Mouse (Mus musculus) limb, embryonic 13.5 days (tissue): ENCODE measurements around the gene Sh2d4b. TPM values are rescaled to one million over a fixed set of nuclear protein-coding genes. Genes with fewer than 3 reads are reported as not detected.

Experiments used
- ATAC-seq: fragments of 200-750 bp; cut with Nextera tagmentation; 2 replicates; pipeline ENCODE4 v1.8.0; 2017; ENCODE audit warnings: low read depth, moderate number of reproducible peaks, moderate TSS enrichment; ENCODE audit not compliant: low FRiP score
- H3K27ac ChIP-seq: fragments of 300-500 bp; sonication (generic); 2 replicates; pipeline ENCODE4 v1.5.1; 2015; ENCODE audit warnings: inconsistent platforms, mild to moderate bottlenecking, moderate library complexity
- H3K27me3 ChIP-seq: fragments of 300-500 bp; sonication (generic); 2 replicates; pipeline ENCODE4 v1.6.1; 2015; ENCODE audit warnings: mild to moderate bottlenecking, inconsistent platforms
- H3K36me3 ChIP-seq: fragments of 300-500 bp; sonication (generic); 2 replicates; pipeline ENCODE4 v1.6.1; 2015; ENCODE audit warnings: inconsistent platforms, mild to moderate bottlenecking, moderate library complexity
- H3K4me1 ChIP-seq: fragments of 300-500 bp; sonication (generic); 2 replicates; pipeline ENCODE4 v1.6.1; 2015; ENCODE audit warnings: inconsistent platforms
- H3K4me2 ChIP-seq: fragments of 300-500 bp; sonication (generic); replicated peaks from 2 replicates; pipeline ENCODE4 v1.6.1; 2015; ENCODE audit warnings: inconsistent platforms, mild to moderate bottlenecking, moderate library complexity
- H3K4me3 ChIP-seq: fragments of 300-500 bp; sonication (generic); 2 replicates; pipeline ENCODE4 v1.5.1; 2015; ENCODE audit warnings: moderate library complexity, mild to moderate bottlenecking, inconsistent platforms
- H3K9ac ChIP-seq: fragments of 300-500 bp; sonication (generic); 2 replicates; pipeline ENCODE4 v1.6.1; 2015; ENCODE audit warnings: mild to moderate bottlenecking, inconsistent platforms
- H3K9me3 ChIP-seq: fragments of 300-500 bp; sonication (generic); 2 replicates; pipeline ENCODE4 v1.6.1; 2016; ENCODE audit warnings: inconsistent platforms
- WGBS: fragments of 180-500 bp; shearing (Covaris S2); methylation state at CpG from one replicate; pipeline ENCODE4 v1.1.7; 2015; 5-methylcytosine and 5-hydroxymethylcytosine counted together
- polyA plus RNA-seq: library from polyadenylated mRNA; unstranded; fragments of >200 nt; fragmentation: Nextera tagmentation; extraction: Ambion mirVana; gene quantifications from 2 replicates; pipeline ENCODE4 v1.2.1, GENCODE M21; 2015

The Sh2d4b gene
- polyA plus RNA-seq, 1 experiment from 2014 or later: 0.67 TPM

GRCm38 (mm10) chr14:40924378-40925113, 31.5 kb upstream of the Sh2d4b start:
- no peak overlapping the region for H3K4me2 ChIP-seq
- peaks cover 8% of the 10 kb centered on the region; the same call in 1 of the 2 replicates for H3K36me3 ChIP-seq
- no peaks in the 10 kb centered on the region for H3K9me3 ChIP-seq
- 30% methylated on average over 10 of the region's 10 CpGs for WGBS
- H3K27ac ChIP-seq: peak overlapping the region; percentile 39; the same call in 1 of the 2 replicates
- no peak overlapping the region for H3K4me3 ChIP-seq
- 0 out of 2 replicates have a peak, but pooled peaks have one; percentile 44 for ATAC-seq
- H3K9ac ChIP-seq: no peak overlapping the region
- peaks cover 30% of the 10 kb centered on the region for H3K4me1 ChIP-seq
- no peaks in the 10 kb centered on the region for H3K27me3 ChIP-seq

- H3K4me3 ChIP-seq: no peak overlapping the region
- H3K9ac ChIP-seq: no peak overlapping the region
- WGBS: 84% methylated on average over 1 of the region's 1 CpGs
- H3K9me3 ChIP-seq: no peaks in the 10 kb centered on the region
- peaks cover 8% of the 10 kb centered on the region for H3K4me1 ChIP-seq
- H3K4me2 ChIP-seq: no peak overlapping the region
- no peak for ATAC-seq
- no peaks in the 10 kb centered on the region for H3K27me3 ChIP-seq
- H3K27ac ChIP-seq: no peak overlapping the region
- H3K36me3 ChIP-seq: peaks cover 14% of the 10 kb centered on the region
Measured at GRCm38 (mm10) chr14:40921241-40921640, 28.2 kb upstream of the Sh2d4b start.

DNA sequence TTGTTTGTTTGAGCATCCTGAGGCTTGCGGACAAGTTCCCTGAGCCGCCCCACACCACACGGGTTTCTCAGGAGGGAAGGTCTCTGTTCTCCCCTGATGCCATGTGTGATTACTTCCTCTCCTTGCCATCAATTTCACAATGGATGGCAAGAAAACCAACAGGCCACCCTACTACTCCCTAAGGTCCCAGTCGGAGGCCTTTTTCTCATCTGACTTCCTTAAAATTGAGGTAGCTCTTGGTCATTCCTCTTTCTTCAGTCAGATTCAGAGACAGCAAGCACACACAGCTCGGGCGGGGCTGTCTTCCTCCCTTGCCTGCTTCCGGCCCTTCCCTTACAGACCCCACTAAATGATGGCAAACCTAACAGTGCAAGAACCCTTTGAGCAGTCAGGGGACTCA, 26.5 kb upstream of the Sh2d4b start:
- Histone ChIP-seq H3K27me3 (no peaks in the 10 kb centered on the region), H3K4me3 (no peak overlapping the region), H3K4me2 (no peak overlapping the region), H3K4me1 (peaks cover 4% of the 10 kb centered on the region), H3K9me3 (no peaks in the 10 kb centered on the region), H3K36me3 (peaks cover 30% of the 10 kb centered on the region), H3K9ac (no peak overlapping the region), H3K27ac (no peak overlapping the region)
- no peak for ATAC-seq
- WGBS: 81% methylated on average over 7 of the region's 7 CpGs

DNA sequence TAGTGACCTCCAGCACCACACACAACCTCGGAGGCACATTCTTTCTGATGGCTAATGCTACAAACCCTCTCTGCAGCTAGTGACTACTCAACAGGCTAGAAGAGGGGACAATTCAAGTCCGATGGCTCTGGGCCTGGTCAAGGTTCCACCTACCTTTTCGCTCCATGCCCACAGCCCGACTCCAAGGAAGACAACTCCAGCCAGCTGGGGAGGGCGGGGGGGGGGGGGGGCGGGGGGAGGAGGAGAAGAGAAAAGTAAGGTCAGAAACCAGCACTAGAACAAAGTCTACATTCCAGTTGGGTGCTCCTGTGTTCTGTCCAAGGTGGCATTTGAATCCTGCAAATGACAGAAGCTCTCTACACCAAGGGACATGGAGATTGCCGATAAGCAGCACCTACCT, 25.4 kb upstream of the Sh2d4b start:
- Histone ChIP-seq H3K27ac (no peak overlapping the region), H3K4me3 (no peak overlapping the region), H3K36me3 (peaks cover 40% of the 10 kb centered on the region), H3K9ac (no peak overlapping the region), H3K27me3 (no peaks in the 10 kb centered on the region), H3K9me3 (no peaks in the 10 kb centered on the region), H3K4me2 (no peak overlapping the region), H3K4me1 (no peaks in the 10 kb centered on the region)
- WGBS: 83% methylated on average over 5 of the region's 7 CpGs
- ATAC-seq: no peak

GRCm38 (mm10) chr14:40917632-40918031, 24.6 kb upstream of the Sh2d4b start:
- no peak overlapping the region for H3K9ac ChIP-seq
- no peaks in the 10 kb centered on the region for H3K9me3 ChIP-seq
- no peak overlapping the region for H3K27ac ChIP-seq
- H3K36me3 ChIP-seq: peaks cover 46% of the 10 kb centered on the region
- peak; percentile 41; the same call in 1 of the 2 replicates for ATAC-seq
- 3% methylated on average over 1 of the region's 1 CpGs for WGBS
- no peaks in the 10 kb centered on the region for H3K4me1 ChIP-seq
- H3K4me3 ChIP-seq: no peak overlapping the region
- no peaks in the 10 kb centered on the region for H3K27me3 ChIP-seq
- no peak overlapping the region for H3K4me2 ChIP-seq

GRCm38 (mm10) chr14:40916667-40917066, 23.6 kb upstream of the Sh2d4b start:
- no peak for ATAC-seq
- Histone ChIP-seq H3K4me3 (no peak overlapping the region), H3K4me1 (no peaks in the 10 kb centered on the region; the same call in 1 of the 2 replicates), H3K4me2 (no peak overlapping the region), H3K27me3 (no peaks in the 10 kb centered on the region), H3K36me3 (peaks cover 49% of the 10 kb centered on the region), H3K9me3 (no peaks in the 10 kb centered on the region), H3K9ac (no peak overlapping the region), H3K27ac (no peak overlapping the region)
- 90% methylated on average over 15 of the region's 15 CpGs for WGBS

DNA sequence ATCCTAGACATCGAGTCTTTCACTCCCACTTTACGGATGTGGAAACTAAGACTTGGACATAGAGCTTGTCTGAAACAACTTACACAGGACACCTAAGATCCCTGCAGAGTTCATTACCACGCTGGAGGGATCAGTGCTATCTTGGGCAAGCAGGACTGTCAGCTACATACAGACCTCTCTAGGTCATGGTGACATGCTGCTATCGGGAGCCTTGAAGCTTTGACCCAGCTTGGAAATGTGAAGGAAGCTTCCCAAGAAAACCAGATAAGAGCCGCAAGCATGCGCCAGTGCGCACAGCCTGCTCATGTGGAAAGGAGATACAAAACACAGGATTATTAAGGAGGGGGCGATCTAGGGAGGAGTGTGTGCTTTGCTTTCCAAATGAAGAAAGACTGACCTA, 22.8 kb upstream of the Sh2d4b start:
- Histone ChIP-seq H3K27ac (no peak overlapping the region), H3K4me1 (no peaks in the 10 kb centered on the region; the same call in 1 of the 2 replicates), H3K4me3 (no peak overlapping the region), H3K4me2 (no peak overlapping the region), H3K9ac (no peak overlapping the region), H3K36me3 (peaks cover 55% of the 10 kb centered on the region), H3K27me3 (no peaks in the 10 kb centered on the region), H3K9me3 (no peaks in the 10 kb centered on the region)
- WGBS: 93% methylated on average over 8 of the region's 8 CpGs
- ATAC-seq: no peak

GRCm38 (mm10) chr14:40914701-40915100, 21.6 kb upstream of the Sh2d4b start:
- Histone ChIP-seq H3K27me3 (no peaks in the 10 kb centered on the region), H3K4me2 (no peak overlapping the region), H3K36me3 (peaks cover 64% of the 10 kb centered on the region), H3K27ac (no peak overlapping the region), H3K9me3 (no peaks in the 10 kb centered on the region), H3K4me1 (no peaks in the 10 kb centered on the region; the same call in 1 of the 2 replicates), H3K4me3 (no peak overlapping the region), H3K9ac (no peak overlapping the region)
- WGBS: 69% methylated on average over 3 of the region's 3 CpGs
- no peak for ATAC-seq

DNA sequence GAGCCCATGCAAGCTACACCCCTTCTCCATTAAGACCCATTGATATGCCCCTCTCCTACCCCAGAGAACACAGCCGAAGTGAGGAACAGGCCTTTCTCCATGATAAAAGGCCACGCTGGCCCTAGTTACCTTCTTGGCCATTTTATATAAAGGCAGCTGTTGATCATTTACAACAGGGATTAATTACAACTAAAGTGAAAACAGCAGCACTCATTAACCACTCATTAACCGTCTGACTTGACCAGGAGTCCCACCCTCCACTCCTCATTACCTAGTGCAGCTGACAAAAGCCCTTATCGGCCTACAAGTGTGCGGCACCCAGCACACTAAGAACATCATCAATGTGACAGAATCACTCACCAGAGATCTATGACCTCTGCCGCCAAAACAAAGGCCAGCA, 20.6 kb upstream of the Sh2d4b start:
- no peaks in the 10 kb centered on the region for H3K9me3 ChIP-seq
- peaks cover 74% of the 10 kb centered on the region for H3K36me3 ChIP-seq
- no peaks in the 10 kb centered on the region for H3K27me3 ChIP-seq
- 43% methylated on average over 6 of the region's 6 CpGs for WGBS
- H3K4me1 ChIP-seq: no peaks in the 10 kb centered on the region; the same call in 1 of the 2 replicates
- no peak overlapping the region for H3K4me2 ChIP-seq
- ATAC-seq: no peak
- H3K9ac ChIP-seq: no peak overlapping the region
- H3K4me3 ChIP-seq: no peak overlapping the region
- no peak overlapping the region for H3K27ac ChIP-seq

DNA sequence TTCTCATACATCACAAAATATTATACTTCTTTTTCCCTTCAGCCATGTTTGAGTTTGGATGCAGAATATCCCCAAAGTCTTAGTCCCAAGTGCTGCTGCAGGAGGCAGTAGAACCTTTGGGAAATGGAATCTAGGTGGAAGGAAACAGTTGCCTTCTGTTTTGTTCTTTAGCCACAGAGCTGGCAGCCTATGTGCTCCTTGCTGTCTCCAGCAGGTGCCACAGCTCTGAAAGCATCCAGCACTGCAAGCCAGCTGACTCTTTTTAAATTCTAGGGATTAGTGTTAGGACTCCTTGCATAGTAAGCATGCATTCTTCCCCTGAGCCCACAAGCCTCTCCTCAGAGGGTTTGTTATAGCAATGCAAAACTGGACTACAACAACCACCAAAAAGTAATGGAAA, 18.5 kb upstream of the Sh2d4b start:
- no peak overlapping the region for H3K4me2 ChIP-seq
- peaks cover 90% of the 10 kb centered on the region for H3K36me3 ChIP-seq
- no peaks in the 10 kb centered on the region for H3K9me3 ChIP-seq
- H3K9ac ChIP-seq: no peak overlapping the region
- H3K27me3 ChIP-seq: no peaks in the 10 kb centered on the region
- H3K27ac ChIP-seq: no peak overlapping the region
- no peaks in the 10 kb centered on the region; the same call in 1 of the 2 replicates for H3K4me1 ChIP-seq
- no peak overlapping the region for H3K4me3 ChIP-seq
- no peak for ATAC-seq

GRCm38 (mm10) chr14:40908763-40909162, 15.7 kb upstream of the Sh2d4b start:
- Histone ChIP-seq H3K4me1 (no peaks in the 10 kb centered on the region; the same call in 1 of the 2 replicates), H3K4me2 (no peak overlapping the region), H3K27me3 (no peaks in the 10 kb centered on the region), H3K36me3 (peaks cover 82% of the 10 kb centered on the region), H3K4me3 (no peak overlapping the region), H3K9ac (no peak overlapping the region), H3K9me3 (no peaks in the 10 kb centered on the region), H3K27ac (no peak overlapping the region)
- ATAC-seq: no peak
- 94% methylated on average over 9 of the region's 9 CpGs for whole genome bisulfite sequencing

DNA sequence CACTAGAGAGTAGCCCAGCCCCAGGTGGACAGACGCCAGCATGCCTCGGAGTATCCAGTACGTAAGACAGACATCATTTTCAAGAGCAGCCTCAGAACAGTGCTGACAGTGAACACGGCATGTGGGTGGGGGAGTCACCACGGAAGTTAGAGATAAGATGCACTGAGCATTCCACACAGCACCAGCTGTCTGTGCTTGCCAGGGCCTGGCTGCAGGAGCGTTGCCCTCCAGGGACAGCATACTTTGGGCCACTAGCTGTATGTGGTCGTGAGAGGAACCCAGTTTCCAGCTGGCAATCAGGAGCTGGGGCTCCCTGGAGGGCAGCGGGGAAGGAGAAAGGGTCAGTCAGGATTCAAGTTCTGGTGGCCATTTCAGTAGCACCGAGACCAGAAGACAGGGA, 13.7 kb upstream of the Sh2d4b start:
- peaks cover 68% of the 10 kb centered on the region for H3K36me3 ChIP-seq
- H3K9me3 ChIP-seq: no peaks in the 10 kb centered on the region
- WGBS: 85% methylated on average over 9 of the region's 9 CpGs
- H3K27ac ChIP-seq: no peak overlapping the region
- H3K4me1 ChIP-seq: no peaks in the 10 kb centered on the region; the same call in 1 of the 2 replicates
- no peaks in the 10 kb centered on the region for H3K27me3 ChIP-seq
- no peak overlapping the region for H3K4me3 ChIP-seq
- no peak for ATAC-seq
- H3K4me2 ChIP-seq: no peak overlapping the region
- no peak overlapping the region for H3K9ac ChIP-seq

DNA sequence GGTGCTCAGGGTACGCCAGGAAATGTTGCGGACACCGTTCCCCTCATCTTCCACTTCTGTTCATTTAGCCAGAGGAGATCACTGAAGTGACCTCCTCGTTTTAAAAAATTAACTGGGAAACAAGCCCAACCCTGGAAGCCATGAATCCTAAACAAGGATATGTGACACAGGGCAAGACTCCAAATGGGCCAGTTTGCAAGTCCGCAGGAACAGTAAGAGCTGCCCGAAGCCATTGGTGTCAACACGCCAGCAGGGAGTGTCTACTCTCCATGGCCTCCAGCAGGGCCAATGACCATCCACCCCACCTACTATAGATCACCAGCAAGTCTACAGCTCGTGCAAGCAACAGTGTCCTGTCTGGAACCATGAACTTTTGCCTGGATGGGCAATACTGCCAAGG, 12.7 kb upstream of the Sh2d4b start:
- H3K27me3 ChIP-seq: no peaks in the 10 kb centered on the region
- ATAC-seq: no peak
- no peak overlapping the region for H3K4me2 ChIP-seq
- WGBS: 93% methylated on average over 8 of the region's 8 CpGs
- peaks cover 58% of the 10 kb centered on the region for H3K36me3 ChIP-seq
- H3K9ac ChIP-seq: no peak overlapping the region
- no peak overlapping the region for H3K27ac ChIP-seq
- H3K4me3 ChIP-seq: no peak overlapping the region
- H3K9me3 ChIP-seq: no peaks in the 10 kb centered on the region
- no peaks in the 10 kb centered on the region for H3K4me1 ChIP-seq
